Mouse (Mus musculus) brown adipose tissue, adult 24 weeks (tissue): ENCODE measurements at regions not wholly inside any gene's neighbourhood (a gene's known extent, or its start where the extent isn't known, plus 50 kb on each side); places are given as distances from the start of the nearest gene placed in this dataset.

Source experiments
- H3K27ac ChIP-seq: fragments of 200-500 bp; replicated peaks from 2 replicates; pipeline ENCODE4 v1.5.1; 2012; ENCODE audit warnings: low read depth, mild to moderate bottlenecking, low read length
- H3K4me1 ChIP-seq: fragments of 200-500 bp; 2 replicates; pipeline ENCODE4 v1.6.1; 2012; ENCODE audit warnings: low read length, mixed read lengths; ENCODE audit not compliant: control insufficient read depth, insufficient read depth, insufficient read length
- H3K4me3 ChIP-seq: fragments of 200-500 bp; 2 replicates; pipeline ENCODE4 v1.5.1; 2012; ENCODE audit warnings: low read depth, mild to moderate bottlenecking, low read length, moderate library complexity; ENCODE audit not compliant: insufficient read depth

DNA sequence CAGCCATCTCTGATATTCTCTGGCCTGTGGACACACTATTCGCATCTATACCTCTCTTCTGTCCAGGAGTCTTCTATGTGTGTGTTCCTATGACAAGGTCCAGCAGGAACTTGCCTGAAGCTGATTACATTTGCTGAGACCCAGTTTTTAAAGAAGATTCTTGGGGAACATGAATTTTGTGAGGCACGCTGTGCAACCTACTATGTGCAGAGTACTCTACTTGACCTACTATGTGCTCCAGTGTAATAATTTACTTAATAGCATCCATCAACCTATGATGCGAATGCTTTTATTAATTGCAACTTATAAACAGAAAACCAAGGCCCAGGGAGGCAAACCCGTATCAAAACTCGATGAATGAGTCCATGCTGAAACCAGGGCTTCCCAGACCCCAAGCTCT lies 231.4 kb downstream of the Tex36 start:
- Histone ChIP-seq H3K4me3 (no peak overlapping the region), H3K4me1 (no peaks in the 10 kb centered on the region), H3K27ac (no peak overlapping the region)

DNA sequence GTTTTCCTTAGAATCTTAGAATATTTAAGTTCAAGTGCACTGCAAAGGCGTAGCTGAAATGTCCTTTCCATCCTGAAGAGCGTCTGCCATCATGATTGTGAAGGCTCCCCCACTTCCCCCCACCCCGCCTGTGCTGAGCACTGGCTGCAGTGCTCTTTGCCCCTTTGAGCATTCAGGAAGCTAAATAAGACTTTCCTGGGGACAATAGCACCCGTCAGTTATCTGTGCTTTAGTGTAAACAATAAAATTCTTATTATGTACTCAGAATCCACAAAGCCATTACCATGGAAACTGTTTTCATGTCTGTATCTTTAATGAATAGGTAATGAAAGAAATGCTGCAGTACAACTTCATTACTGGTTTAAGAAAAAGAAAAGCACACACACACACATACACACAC lies 237.4 kb downstream of the Tex36 start:
- Histone ChIP-seq H3K4me3 (no peak overlapping the region), H3K27ac (no peak overlapping the region), H3K4me1 (no peaks in the 10 kb centered on the region)

DNA sequence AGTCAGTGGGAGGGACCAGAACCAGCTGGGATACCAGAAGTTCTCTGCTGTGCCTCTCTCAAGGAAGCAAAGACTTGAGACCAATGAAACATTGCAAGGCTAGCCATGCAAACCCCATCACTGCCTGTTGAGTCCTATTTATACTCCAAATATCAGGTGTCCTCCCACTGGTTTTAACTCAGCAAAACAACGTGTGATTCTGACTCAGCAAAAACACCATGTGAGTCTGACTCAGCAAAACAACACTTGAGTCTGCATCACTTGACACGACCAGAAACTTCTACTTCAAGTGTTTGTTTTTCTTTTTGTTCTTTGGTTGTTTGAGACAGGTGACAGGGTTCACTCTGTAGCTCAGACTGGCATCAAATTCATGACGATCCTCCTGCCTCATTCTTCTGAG lies 204.6 kb upstream of the Ctbp2 start:
- no peak overlapping the region for H3K4me3 ChIP-seq
- H3K27ac ChIP-seq = no peak overlapping the region
- no peaks in the 10 kb centered on the region for H3K4me1 ChIP-seq

DNA sequence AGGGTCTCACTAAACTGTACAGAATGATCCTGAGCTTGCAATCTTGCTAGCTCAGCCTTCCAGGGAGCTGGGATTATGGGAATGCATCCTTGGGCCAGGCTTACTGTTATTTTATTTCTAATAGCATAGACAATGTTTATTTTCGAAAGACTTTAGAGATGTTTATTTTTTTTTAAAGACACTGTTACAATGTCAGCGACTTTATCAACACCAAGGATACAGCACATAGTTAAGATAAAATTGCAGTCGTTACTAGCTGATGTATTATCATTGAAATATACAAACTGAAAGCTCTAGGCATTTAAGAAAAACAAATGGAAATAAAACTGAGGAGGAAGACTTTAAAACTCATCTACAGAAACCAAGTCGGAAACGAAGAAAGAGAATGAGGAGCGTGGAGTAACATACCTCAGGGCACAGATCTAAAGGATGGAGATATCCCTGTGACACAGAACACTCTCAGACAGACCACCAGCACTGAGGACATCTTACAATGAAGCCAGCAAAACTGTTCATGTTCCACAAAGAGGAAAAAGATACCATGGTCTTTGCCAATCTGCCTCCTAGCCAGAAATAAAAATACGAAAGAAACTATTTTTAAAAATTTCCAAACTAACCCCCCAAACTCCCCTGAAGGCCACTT lies 201.5 kb upstream of the Ctbp2 start:
- Histone ChIP-seq H3K4me3 (no peak overlapping the region), H3K27ac (no peak overlapping the region), H3K4me1 (no peaks in the 10 kb centered on the region)

DNA sequence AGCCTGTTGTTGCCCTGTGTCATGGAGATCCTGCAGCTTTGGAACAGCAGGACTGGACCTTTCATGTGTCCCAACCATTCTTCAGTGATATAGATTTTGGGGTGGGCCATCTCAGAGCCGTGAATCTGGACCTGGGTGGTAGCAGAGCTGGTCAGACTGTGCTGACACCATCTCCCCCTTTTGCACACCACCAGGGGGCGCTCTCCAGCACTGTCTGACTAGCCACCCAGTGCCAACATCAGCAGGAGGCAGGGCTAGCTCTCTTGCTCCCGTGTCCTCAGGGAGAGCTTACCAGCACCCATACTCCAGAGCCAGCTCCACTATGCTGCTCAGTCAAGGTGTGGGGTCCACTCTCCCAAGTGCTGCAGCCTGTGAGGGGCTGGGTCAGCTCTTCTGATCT lies 199.8 kb upstream of the Ctbp2 start:
- Histone ChIP-seq H3K4me1 (no peaks in the 10 kb centered on the region), H3K27ac (no peak overlapping the region), H3K4me3 (no peak overlapping the region)

DNA sequence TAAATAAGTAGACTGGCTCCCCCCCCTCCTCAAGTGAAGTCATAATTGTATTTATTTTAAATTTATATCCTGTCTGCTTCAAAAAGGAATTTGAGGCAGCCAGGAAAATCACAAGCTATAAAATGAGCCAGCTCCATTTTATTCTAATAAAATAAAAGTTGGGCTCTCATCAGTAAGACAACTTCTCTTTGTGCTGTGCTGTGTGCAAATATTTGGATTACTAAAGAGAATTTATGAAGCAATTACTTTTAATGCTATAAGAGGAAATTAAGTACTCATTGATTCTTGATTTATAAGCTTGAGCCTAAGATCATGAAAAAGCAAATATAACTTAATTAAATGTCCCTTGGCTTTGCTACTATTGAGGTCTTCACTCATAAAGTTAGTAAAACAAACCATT lies 193.4 kb upstream of the Ctbp2 start:
- Histone ChIP-seq H3K27ac (no peak overlapping the region), H3K4me3 (no peak overlapping the region), H3K4me1 (no peaks in the 10 kb centered on the region)

DNA sequence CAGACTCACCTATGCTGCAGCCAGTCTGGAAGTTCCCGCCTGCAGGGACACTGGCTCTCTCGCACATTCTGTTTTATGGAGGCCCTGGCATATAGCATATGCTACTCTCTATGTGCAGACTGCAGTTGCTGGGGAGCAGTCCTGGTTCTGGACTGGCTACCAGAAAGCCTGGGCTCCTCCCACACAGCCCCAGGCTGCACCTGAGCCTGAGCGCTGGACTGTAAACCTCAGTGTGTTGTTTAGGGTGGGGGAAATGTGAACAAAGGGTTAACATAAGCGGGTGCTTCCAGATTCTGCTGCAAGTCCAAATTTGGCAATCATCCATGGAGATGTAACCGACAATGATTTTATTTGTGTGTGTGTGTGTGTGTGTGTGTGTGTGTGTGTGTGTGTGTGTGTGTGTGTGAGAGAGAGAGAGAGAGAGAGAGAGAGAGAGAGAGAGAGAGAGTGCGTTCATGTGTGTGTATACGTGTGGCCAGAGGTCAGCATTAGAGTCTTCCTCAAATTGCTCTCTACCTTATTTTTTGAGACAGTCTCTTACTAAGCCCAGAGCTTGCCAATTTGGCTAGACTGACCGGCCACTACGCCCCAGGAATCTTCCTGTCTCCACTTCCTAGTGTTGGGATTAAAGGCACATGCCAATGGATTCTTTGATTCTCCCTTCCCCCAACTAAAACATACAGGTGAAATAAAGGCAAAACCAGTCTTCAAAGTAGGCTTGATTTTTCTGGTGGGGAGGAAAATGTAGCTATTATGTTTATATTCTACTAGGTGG lies 192.7 kb upstream of the Ctbp2 start:
- H3K4me1 ChIP-seq = no peaks in the 10 kb centered on the region
- no peak overlapping the region for H3K4me3 ChIP-seq
- no peak overlapping the region for H3K27ac ChIP-seq

DNA sequence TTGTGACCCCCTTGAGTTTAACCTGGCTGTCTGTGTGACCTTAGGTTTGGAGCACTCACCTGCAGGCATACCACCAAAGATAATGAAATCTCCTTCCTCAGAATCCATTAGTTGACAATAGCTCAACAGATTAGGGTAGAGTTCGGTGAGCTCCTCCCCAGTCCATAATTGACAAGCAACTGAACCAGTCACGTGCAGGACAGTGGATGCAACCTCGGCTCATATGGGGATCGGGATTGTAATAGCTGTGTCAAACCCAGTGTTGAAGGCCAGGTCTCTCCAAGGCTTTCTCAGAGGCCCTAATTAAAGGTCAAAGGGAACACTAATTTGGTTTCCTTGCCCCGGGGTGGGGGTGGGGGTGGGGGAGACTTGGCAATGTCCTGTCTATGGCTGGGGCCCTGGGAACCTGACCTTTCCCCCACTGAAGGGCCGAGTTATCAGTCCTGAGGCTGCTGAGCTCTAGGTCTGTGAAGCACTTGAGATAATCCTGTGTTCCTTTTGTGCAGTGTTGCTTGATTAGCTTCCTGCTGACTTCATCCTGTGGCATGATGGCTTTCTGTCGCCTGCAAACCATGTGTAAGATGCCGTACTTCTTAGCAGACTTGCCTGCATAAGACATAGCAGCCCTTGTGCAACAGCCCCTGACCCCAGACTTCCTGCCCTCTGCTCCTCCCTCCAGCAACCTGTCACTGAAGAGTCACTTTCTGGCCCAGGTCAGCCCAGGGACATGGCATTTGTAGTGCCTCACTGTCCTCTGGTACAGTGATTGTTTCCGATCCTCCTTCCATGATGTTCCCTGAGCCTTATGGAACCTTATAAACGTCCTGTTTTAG lies 191.3 kb upstream of the Ctbp2 start:
- Histone ChIP-seq H3K4me3 (no peak overlapping the region), H3K4me1 (no peaks in the 10 kb centered on the region), H3K27ac (no peak overlapping the region)

DNA sequence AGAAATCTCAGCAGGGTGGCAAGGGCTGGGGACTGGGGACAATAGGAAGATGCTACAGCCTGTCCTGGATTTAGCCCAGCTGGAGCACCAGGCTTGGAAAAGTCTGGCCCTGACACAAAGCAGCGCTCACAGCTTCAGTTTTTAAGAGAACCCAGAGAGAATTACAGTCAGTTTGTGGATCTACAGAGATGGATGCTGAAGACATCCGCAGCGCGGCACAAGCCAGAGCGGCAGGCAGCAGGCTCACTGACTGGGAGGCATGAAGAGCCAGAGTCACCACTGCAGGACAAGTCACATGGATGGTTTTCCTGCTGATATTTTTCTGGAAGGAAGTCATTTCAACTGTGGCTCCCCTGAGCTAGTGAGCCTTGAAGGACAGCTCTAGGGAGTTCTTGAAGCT lies 189.0 kb upstream of the Ctbp2 start:
- Histone ChIP-seq H3K27ac (no peak overlapping the region), H3K4me1 (no peaks in the 10 kb centered on the region), H3K4me3 (no peak overlapping the region)

DNA sequence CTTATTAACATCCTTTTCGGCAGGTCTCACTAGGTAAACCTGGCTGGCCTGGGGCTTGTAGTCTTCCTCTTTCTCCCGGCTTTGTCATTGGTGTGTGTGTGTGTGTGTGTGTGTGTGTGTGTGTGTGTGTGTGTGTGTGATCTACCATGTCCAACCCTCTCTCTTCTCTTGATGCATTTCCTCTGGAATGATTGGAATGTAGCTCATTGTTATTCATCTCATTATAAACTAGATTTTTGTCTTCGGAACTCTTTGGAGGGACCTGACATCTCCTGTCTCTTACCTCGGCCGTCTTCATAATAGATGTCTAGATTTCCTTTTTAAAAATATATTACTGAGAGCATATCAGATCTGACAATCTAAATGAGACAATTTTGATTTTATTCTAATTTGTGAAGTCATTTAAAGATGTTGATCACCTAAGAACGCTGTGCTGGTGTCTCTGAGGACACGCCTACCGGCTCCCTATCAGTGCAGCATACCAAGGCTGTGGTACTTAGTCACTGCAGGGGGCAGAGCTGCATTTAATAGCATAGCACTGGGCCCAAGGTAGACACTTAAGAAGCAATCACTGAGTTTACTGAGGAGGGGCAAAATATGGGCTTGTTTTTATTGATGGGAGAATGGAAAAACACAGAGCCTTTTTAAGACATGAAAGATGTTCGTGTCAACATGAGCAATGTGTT lies 187.1 kb upstream of the Ctbp2 start:
- no peak overlapping the region for H3K4me3 ChIP-seq
- no peak overlapping the region for H3K27ac ChIP-seq
- H3K4me1 ChIP-seq = no peaks in the 10 kb centered on the region

DNA sequence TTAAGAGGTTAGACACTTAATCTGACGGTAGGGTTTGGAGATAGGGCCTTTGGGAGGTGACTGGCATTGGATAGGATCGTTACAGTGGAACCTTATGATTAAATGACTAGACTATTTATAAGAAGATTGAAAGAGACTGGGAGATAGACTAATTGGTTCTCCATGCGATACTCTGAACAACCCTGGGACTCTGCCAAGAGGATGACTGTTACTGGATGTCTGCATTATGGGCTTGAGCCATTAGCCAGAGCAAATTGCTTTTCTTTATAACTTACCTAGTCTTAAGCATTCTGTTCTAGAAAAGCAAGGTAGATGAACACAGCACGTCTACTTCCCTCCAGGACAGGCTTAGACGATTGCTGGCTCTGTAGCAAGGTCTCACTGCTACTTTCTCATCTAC lies 180.3 kb upstream of the Ctbp2 start:
- Histone ChIP-seq H3K27ac (no peak overlapping the region), H3K4me1 (no peaks in the 10 kb centered on the region), H3K4me3 (no peak overlapping the region)

DNA sequence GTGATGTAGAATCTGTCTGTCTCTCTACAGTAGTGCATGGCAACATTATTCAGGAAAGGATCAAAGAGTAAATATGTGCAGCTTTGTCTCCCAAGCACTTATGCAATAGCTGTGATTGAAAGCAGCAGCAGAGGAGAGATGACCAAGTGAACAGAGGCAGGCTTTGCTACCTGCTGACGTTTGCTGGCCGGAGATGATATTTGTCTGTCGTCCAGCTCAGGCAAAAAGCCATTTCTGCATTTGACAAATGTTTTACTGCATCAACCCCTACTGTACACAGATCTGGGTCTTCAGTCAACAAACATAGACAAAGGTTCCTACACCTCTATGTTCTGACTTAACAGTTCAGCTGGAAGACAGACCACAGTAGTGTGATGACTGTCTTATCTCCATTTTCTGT lies 166.3 kb upstream of the Ctbp2 start:
- no peak overlapping the region for H3K4me3 ChIP-seq
- no peak overlapping the region for H3K27ac ChIP-seq
- H3K4me1 ChIP-seq = no peaks in the 10 kb centered on the region

DNA sequence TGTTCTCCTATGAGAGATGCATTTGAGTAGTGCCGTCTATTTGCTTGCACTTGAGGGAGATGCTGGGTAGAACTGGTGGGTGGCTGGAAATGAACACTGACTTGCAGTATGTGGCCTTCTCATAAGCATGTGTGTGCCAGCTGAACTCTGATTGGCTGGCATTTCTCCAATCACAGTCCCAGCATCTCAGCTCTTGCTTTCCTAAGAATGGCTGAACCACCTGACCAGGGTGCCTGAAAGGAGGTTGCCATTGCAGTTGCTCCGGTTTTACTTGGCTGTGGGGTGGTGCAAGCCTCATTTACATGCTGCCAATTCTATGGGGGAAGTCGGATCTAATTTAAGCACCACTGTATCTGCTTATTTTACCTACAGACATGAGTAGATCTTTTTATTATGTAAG lies 164.1 kb upstream of the Ctbp2 start:
- Histone ChIP-seq H3K4me3 (no peak overlapping the region), H3K4me1 (no peaks in the 10 kb centered on the region), H3K27ac (no peak overlapping the region)

DNA sequence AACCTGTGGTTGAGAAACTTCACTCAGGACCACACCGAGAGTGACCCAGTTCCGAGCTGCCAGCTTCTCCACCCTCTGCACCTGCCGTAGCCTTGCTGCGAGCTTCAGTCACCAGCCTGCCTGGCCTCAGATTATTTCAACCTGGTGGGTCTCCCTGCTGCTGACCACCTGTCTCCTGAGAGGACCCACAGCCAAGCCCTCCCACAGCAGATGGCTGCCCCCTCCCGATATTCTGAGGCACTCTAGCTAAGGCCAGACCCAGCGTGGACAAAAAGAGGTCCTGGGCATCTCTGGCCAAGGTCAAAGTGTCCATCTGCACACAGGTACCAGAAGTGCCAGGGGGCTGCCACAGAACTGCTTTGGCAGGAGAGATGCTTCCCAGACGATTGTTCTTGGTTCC lies 162.7 kb upstream of the Ctbp2 start:
- H3K4me3 ChIP-seq = no peak overlapping the region
- no peaks in the 10 kb centered on the region for H3K4me1 ChIP-seq
- H3K27ac ChIP-seq = no peak overlapping the region

DNA sequence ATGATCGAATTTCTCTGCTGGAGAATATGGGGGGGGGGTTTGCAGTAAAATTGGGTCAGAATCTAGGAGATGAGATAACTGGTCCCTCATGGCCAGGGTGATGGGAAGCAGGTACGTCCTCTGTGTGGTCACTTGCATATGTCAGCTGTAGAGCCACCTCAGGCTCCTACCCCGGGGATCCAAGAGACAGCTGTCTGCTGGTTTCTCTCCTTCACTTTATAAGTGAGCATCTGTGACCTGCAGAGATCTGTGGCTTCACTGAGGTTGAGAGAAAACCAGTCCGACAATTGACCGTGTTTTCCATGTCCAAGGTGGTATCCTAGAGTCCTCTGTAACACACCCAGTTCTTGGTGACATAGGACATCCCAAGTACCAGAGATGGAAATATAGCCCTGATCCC lies 162.1 kb upstream of the Ctbp2 start:
- Histone ChIP-seq H3K4me1 (no peaks in the 10 kb centered on the region), H3K4me3 (no peak overlapping the region), H3K27ac (no peak overlapping the region)
